Mouse (Mus musculus) urinary bladder, adult 2 months (tissue): Measurements from ENCODE around the gene Bysl. TPM values are rescaled to one million over a fixed set of nuclear protein-coding genes. Genes with fewer than 3 reads are reported as not detected.
"Not testable (repeated sequence)": the region's sequence is repeated elsewhere in the genome, so short reads cannot be mapped to it uniquely, and the experiment has no call there.

Source experiments
- DNase-seq: peaks from one replicate; pipeline ENCODE4 v3.0.0; 2022; ENCODE audit warnings: low spot score
- polyA plus RNA-seq: library from polyadenylated mRNA; depleted of rRNA; stranded (reverse); fragments of >200 nt; gene quantifications from 2 replicates; pipeline ENCODE4 v1.2.3, GENCODE M21; 2012; rRNA removed

Bysl gene
- polyA plus RNA-seq: 15.3 and 15.5 TPM in 2 replicates

- peak; percentile 89 for DNase-seq
Observed at GRCm38 (mm10) chr17:47610849-47611660, at the start of gene Bysl, which contains the start of the genes Med20 and Gm20517. Bysl (minus strand) TSS chr17:47611492. Med20 (plus strand) TSS chr17:47611582. Gm20517 (plus strand) TSS chr17:47611589.

- DNase-seq: no peak
Observed at GRCm38 (mm10) chr17:47658741-47659243, 47.5 kb upstream of the Bysl start.

- no peak for DNase-seq
Observed at GRCm38 (mm10) chr17:47657901-47658300, 46.6 kb upstream of the Bysl start.

- no peak for DNase-seq
Observed at GRCm38 (mm10) chr17:47655697-47656096, 44.4 kb upstream of the Bysl start.

GRCm38 (mm10) chr17:47654346-47654745 is 43.1 kb upstream of the Bysl start:
- not testable (repeated sequence) for DNase-seq

- no peak for DNase-seq
Observed at GRCm38 (mm10) chr17:47651953-47652352, 40.7 kb upstream of the Bysl start.

- DNase-seq: no peak
Observed at GRCm38 (mm10) chr17:47648966-47649365, 37.7 kb upstream of the Bysl start.

GRCm38 (mm10) chr17:47646683-47647082 is 35.4 kb upstream of the Bysl start:
- DNase-seq: peak; percentile 23

GRCm38 (mm10) chr17:47642992-47643391 is 31.7 kb upstream of the Bysl start:
- DNase-seq: no peak

GRCm38 (mm10) chr17:47633999-47634770 is 22.9 kb upstream of the Bysl start:
- DNase-seq: no peak

GRCm38 (mm10) chr17:47632181-47632840 is 21.0 kb upstream of the Bysl start:
- no peak for DNase-seq

- no peak for DNase-seq
Observed at GRCm38 (mm10) chr17:47630678-47631065, 19.4 kb upstream of the Bysl start, which contains the start of gene Usp49. Usp49 (plus strand) TSS chr17:47630690.

GRCm38 (mm10) chr17:47629717-47630677 is 18.7 kb upstream of the Bysl start:
- no peak for DNase-seq

- peak; percentile 87 for DNase-seq
Observed at GRCm38 (mm10) chr17:47628851-47629676, 17.8 kb upstream of the Bysl start.

- DNase-seq: no peak
Observed at GRCm38 (mm10) chr17:47627791-47628190, 16.5 kb upstream of the Bysl start.

GRCm38 (mm10) chr17:47626031-47626430 is 14.7 kb upstream of the Bysl start:
- DNase-seq: no peak

- no peak for DNase-seq
Observed at GRCm38 (mm10) chr17:47625088-47625487, 13.8 kb upstream of the Bysl start.

GRCm38 (mm10) chr17:47624572-47624971 is 13.3 kb upstream of the Bysl start:
- DNase-seq: not testable (repeated sequence)

- no peak for DNase-seq
Observed at GRCm38 (mm10) chr17:47622912-47623554, 11.7 kb upstream of the Bysl start.
